Mouse (Mus musculus) C2C12 (cell line): ENCODE results near the gene Ccl20.

ENCODE experiments used
- CTCF ChIP-seq: IDR thresholded peaks from one replicate; pipeline ENCODE4 v1.5.1; 2011; ENCODE audit not compliant: control insufficient read depth, insufficient read depth, insufficient read length
- MAX ChIP-seq: IDR thresholded peaks from one replicate; pipeline ENCODE4 v1.6.1; 2011; ENCODE audit warnings: mild to moderate bottlenecking, control low read depth
- MYOD1 ChIP-seq: IDR thresholded peaks from one replicate; pipeline ENCODE4 v1.6.1; 2011; ENCODE audit warnings: low read depth; ENCODE audit not compliant: control insufficient read depth, insufficient read length
- MYOG ChIP-seq: IDR thresholded peaks from one replicate; pipeline ENCODE4 v1.6.1; 2011; ENCODE audit not compliant: control insufficient read depth, insufficient read length; ENCODE audit errors: extremely low read depth
- USF1 ChIP-seq: IDR thresholded peaks from one replicate; pipeline ENCODE4 v1.6.1; 2011; ENCODE audit warnings: low read depth, mild to moderate bottlenecking, control low read depth, moderate library complexity

DNA sequence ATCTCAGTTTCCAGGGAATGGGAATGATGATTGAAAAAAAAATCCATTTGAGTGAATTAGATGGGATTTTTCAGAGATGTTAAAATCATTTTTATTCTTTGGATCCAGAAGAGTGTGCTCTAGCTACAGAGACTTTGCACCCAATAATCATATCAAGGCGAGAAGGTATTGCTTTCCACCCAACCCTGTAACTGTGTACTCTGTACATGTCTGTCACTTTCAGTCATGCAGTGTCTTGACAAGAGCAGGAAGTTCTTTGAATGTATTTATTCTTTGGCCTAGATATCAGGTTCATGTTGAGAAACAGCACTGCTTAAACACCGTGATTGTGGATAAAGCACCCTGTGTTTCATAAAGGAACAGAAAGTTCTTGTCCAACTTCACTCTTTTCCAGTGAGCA, 30.0 kb downstream of the Ccl20 start:
- TF ChIP-seq CTCF (no peak), MYOG (no peak), USF1 (no peak), MAX (no peak), MYOD1 (no peak)
